Mouse (Mus musculus) left cerebral cortex, postnatal 25 days (tissue): ENCODE measurements at regions not wholly inside any gene's neighbourhood (a gene's known extent, or its start where the extent isn't known, plus 50 kb on each side); places are given as distances from the start of the nearest gene placed in this dataset.
A peak's percentile ranks its signal among the peaks of the same experiment; 100 is the strongest.

Experiments
- DNase-seq, 2 experiments: peaks; one replicate each; pipeline ENCODE4 v3.0.0; 2022; ENCODE audit warnings: low spot score in 2 of 2, mixed read lengths in 1 of 2
- intact Hi-C: fragments of 180-260 bp; cut with DNase I; formaldehyde crosslinking; loops from one replicate; pipeline ENCODE4 v1.15.1; 2025

DNA sequence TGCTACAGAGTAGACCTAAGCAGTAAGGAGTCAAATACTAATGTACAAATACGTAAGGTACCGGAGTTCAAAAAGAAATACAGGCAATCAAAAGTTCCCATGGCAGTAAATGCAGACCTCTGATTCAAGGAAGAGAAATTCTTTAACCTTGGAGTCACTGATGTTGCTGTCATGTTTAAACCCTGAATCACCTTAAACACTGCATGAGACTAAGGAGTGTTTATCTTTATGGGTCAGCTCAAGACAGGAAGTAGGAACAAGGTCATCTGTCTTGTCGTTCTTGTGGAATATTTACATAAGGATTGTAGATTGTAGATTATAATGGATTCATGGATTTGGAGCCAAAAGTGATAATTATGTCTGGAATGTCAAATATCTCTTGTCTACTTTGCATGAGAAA is 1708.7 kb upstream of the Slc10a2 start:
- intact Hi-C loops = no loop called here

GRCm38 (mm10) chr8:6807116-6807515 is 1702.0 kb upstream of the Slc10a2 start:
- intact Hi-C loops = no loop called here
- no peak for DNase-seq

More for the DNA sequence above, 1708.7 kb upstream of the Slc10a2 start:
- no peak for DNase-seq

GRCm38 (mm10) chr8:6803199-6803598 is 1698.0 kb upstream of the Slc10a2 start:
- intact Hi-C loops = no loop called here
- DNase-seq = no peak

GRCm38 (mm10) chr8:6801076-6801475 is 1695.9 kb upstream of the Slc10a2 start:
- intact Hi-C loops = no loop called here
- DNase-seq = no peak

DNA sequence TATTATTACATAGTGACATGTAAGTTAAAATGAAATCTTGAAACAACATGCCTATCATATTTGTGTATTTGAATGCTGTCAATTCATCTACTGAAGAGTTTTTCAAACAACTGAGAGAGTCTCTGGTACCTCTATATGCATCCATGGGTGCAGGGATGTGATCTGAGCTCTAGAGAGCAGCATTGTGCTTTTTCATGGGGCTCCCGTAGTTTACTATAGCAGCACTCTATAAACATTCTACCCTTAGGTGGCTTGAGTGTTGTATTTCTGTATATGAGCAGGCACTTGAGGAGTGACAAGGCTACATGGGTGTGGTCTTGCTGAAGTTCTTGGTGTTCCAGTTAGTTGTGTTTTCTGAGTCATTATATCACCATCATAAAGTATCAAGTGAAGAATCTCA is 1683.9 kb upstream of the Slc10a2 start:
- no peak for DNase-seq
- intact Hi-C loops = no loop called here

- intact Hi-C loops = no loop called here
- peak in 1 of 2 experiments; percentile 2 for DNase-seq
Measured at GRCm38 (mm10) chr8:6780983-6781382, 1675.8 kb upstream of the Slc10a2 start.

- DNase-seq = no peak
- intact Hi-C loops = no loop called here
Measured at GRCm38 (mm10) chr8:6775103-6775502, 1670.0 kb upstream of the Slc10a2 start.

GRCm38 (mm10) chr8:6729571-6729970 is 1624.4 kb upstream of the Slc10a2 start:
- no peak for DNase-seq
- intact Hi-C loops = loop anchor here (10.0 kb wide), 1 partner anchor 335 kb away; no protein-coding TSS in a partner anchor

GRCm38 (mm10) chr8:6708886-6709449 is 1603.8 kb upstream of the Slc10a2 start:
- intact Hi-C loops = no loop called here
- peak; percentile 20 to 47 for DNase-seq

GRCm38 (mm10) chr8:6688595-6688994 is 1583.4 kb upstream of the Slc10a2 start:
- no peak for DNase-seq
- intact Hi-C loops = no loop called here

DNA sequence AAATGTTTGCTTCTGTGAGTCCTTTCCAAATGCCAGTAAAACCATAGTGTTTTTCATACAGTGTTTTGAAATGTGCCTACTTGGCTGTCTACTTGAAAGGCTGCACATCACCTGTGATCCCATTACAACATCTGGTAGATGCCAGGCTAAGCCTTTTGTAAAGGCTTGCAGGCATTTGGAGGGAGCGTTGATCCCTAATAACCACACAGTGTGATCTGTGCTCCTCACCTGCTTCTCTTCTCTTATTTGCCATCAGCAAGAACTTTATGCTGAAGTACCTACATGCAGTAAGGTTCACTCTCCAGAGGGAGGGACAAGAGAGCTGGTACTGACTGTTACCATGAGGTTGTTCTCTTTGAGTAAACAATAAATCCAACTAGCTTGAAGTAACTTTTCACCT is 1553.7 kb upstream of the Slc10a2 start:
- intact Hi-C loops = no loop called here
- DNase-seq = no peak

DNA sequence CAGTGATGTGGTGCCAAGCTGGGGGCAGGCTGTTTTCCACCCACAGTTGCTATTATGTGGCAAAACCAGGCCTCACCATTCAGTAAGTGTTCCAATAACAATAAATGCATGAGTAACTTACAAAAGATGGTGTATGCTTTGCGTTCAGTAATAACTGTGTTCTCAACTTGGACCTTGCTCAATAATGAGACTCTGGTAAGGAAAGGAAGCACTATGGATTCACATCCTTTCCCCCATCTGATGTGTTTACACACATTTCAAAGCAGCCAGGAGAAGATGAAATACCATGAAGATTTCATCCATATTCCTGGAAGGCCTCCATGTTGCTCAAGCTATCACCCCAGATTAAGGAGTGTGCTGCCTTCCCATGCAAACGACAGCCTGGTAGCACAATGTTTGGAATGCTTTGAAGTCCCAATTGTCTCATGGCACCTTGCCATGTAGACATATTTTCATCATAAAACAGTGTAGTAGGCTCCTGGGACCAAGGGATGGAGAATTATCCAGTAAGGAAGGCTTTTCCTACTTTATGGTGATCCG is 1552.4 kb upstream of the Slc10a2 start:
- intact Hi-C loops = no loop called here
- DNase-seq = no peak

DNA sequence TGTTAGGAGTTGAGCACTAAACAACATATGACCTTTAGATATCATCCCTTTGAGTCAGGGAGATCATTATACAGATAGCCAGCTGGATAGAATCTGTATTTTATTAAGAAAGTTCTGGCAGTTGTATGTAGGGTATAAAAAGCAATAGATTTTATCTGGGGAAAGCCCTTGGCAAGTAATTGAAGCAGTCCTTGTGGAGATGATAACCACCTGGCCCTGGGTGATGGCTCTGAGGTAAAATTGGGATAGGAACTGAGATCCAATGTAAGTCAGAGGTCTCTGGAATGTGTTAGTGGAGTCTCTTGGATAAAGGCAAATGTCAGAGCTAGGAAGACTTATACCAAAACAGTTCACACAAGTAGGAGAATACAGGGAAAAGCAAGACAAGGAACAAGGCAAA is 1547.0 kb upstream of the Slc10a2 start:
- DNase-seq = no peak
- intact Hi-C loops = no loop called here

GRCm38 (mm10) chr8:6648083-6648482 is 1542.9 kb upstream of the Slc10a2 start:
- no peak for DNase-seq
- intact Hi-C loops = no loop called here

GRCm38 (mm10) chr8:6645287-6645957 is 1540.3 kb upstream of the Slc10a2 start:
- intact Hi-C loops = no loop called here
- DNase-seq = peak in 1 of 2 experiments; percentile 7

- intact Hi-C loops = no loop called here
Measured at GRCm38 (mm10) chr8:6644396-6644795, 1539.2 kb upstream of the Slc10a2 start.

GRCm38 (mm10) chr8:6627009-6627557 is 1521.9 kb upstream of the Slc10a2 start:
- intact Hi-C loops = no loop called here
- no peak for DNase-seq

More at GRCm38 (mm10) chr8:6644396-6644795, 1539.2 kb upstream of the Slc10a2 start:
- DNase-seq = no peak

- DNase-seq = no peak
- intact Hi-C loops = no loop called here
Measured at GRCm38 (mm10) chr8:6608891-6609290, 1503.7 kb upstream of the Slc10a2 start.

GRCm38 (mm10) chr8:6606854-6607535 is 1501.8 kb upstream of the Slc10a2 start:
- intact Hi-C loops = no loop called here

DNA sequence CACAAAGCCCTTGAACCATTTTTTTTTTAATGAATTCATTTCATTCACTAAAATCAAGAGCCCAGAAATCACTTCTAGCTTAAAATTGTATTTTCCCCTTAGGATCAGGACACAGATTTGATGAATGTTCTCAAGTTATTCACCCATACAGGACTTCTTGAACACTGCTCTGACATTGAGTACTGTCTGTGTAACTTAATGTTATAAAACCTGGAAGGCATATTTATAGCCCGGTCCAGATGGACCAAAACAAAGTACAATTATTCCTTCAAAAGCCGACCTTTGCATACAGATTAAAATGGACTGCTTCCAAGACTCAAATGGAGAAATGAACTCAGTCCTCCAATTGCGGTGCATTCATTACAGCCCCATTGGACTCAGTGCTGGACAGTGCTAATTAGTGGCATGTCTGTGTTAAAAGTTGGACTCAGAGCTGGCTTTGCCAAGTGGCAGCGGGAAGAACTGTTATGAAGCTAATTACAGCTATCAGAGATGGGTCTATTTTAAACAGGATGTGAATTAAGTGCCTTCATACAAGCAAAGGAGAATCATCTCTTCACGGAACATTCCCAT is 1499.2 kb upstream of the Slc10a2 start:
- peak; percentile 12 to 47 for DNase-seq
- intact Hi-C loops = no loop called here

More at GRCm38 (mm10) chr8:6606854-6607535, 1501.8 kb upstream of the Slc10a2 start:
- DNase-seq = peak in 1 of 2 experiments; percentile 68
